Mouse (Mus musculus): Measurements from ENCODE around the gene Them5. TPM values are rescaled to one million over a fixed set of nuclear protein-coding genes. Genes with fewer than 3 reads are reported as not detected.

The Them5 gene
- polyA plus RNA-seq, 2 experiments: not detected

GRCm38 (mm10) chr3:94342552-94342951 lies 653 bp downstream of the Them5 start:
- no peak overlapping the region for H3K27ac ChIP-seq
- H3K9me3 ChIP-seq (ENCODE audit: control insufficient read depth, low read length): no peaks in the 10 kb centered on the region
- H3K4me2 ChIP-seq (ENCODE audit: low read depth): no peak overlapping the region
- WGBS (ENCODE audit: insufficient replicate concordance): 26% methylated on average over 1 of the region's 1 CpGs
- no peak for ATAC-seq (ENCODE audit: insufficient read depth)
- no peak overlapping the region for H3K4me3 ChIP-seq (ENCODE audit: insufficient read depth in 1 of 2, low read depth in 2 of 2, low read length in 2 of 2)
- DNase-seq (ENCODE audit: low read depth in 3 of 3, low spot score in 3 of 3): no peak
- TF ChIP-seq CTCF (IDR thresholded peaks at IDR 0.05; ENCODE audit: low read depth): no peak
- no peak for TF ChIP-seq EP300 (IDR thresholded peaks at IDR 0.05; ENCODE audit: low read depth)
- H3K9ac ChIP-seq (replicated peaks): no peak overlapping the region
- no peaks in the 10 kb centered on the region for H3K4me1 ChIP-seq (replicated peaks; ENCODE audit: control insufficient read depth in 2 of 2, insufficient read depth in 2 of 2, low read length in 1 of 2)
- no peaks in the 10 kb centered on the region for H3K36me3 ChIP-seq (replicated peaks; ENCODE audit: control insufficient read depth, insufficient read depth, low read depth)
- no peaks in the 10 kb centered on the region for H3K27me3 ChIP-seq (ENCODE audit: control insufficient read depth, insufficient read depth, low read length)

GRCm38 (mm10) chr3:94344182-94344581 lies 2.3 kb downstream of the Them5 start:
- ATAC-seq (ENCODE audit: insufficient read depth): no peak

GRCm38 (mm10) chr3:94344897-94345296 lies 3.0 kb downstream of the Them5 start:
- Histone ChIP-seq H3K27ac (no peak overlapping the region), H3K4me2 (ENCODE audit: low read depth) (no peak overlapping the region), H3K9ac (replicated peaks) (no peak overlapping the region), H3K4me1 (replicated peaks; ENCODE audit: control insufficient read depth in 2 of 2, insufficient read depth in 2 of 2, low read length in 1 of 2) (no peaks in the 10 kb centered on the region), H3K27me3 (ENCODE audit: control insufficient read depth, insufficient read depth, low read length) (no peaks in the 10 kb centered on the region), H3K36me3 (replicated peaks; ENCODE audit: control insufficient read depth, insufficient read depth, low read depth) (no peaks in the 10 kb centered on the region), H3K4me3 (ENCODE audit: insufficient read depth in 1 of 2, low read depth in 2 of 2, low read length in 2 of 2) (no peak overlapping the region), H3K9me3 (ENCODE audit: control insufficient read depth, low read length) (no peaks in the 10 kb centered on the region)
- ATAC-seq (ENCODE audit: insufficient read depth) (no peak), DNase-seq (ENCODE audit: low read depth in 3 of 3, low spot score in 3 of 3) (no peak)
- TF ChIP-seq EP300 (IDR thresholded peaks at IDR 0.05; ENCODE audit: low read depth) (no peak), CTCF (IDR thresholded peaks at IDR 0.05; ENCODE audit: low read depth) (no peak)
- WGBS (ENCODE audit: insufficient replicate concordance): 60% methylated on average over 3 of the region's 3 CpGs

More at GRCm38 (mm10) chr3:94344182-94344581, 2.3 kb downstream of the Them5 start:
- TF ChIP-seq CTCF (IDR thresholded peaks at IDR 0.05; ENCODE audit: low read depth): no peak
- no peak for TF ChIP-seq EP300 (IDR thresholded peaks at IDR 0.05; ENCODE audit: low read depth)
- no peaks in the 10 kb centered on the region for H3K27me3 ChIP-seq (ENCODE audit: control insufficient read depth, insufficient read depth, low read length)
- DNase-seq (ENCODE audit: low read depth in 3 of 3, low spot score in 3 of 3): no peak
- no peaks in the 10 kb centered on the region for H3K9me3 ChIP-seq (ENCODE audit: control insufficient read depth, low read length)
- no peaks in the 10 kb centered on the region for H3K4me1 ChIP-seq (replicated peaks; ENCODE audit: control insufficient read depth in 2 of 2, insufficient read depth in 2 of 2, low read length in 1 of 2)
- no peak overlapping the region for H3K27ac ChIP-seq
- H3K4me2 ChIP-seq (ENCODE audit: low read depth): no peak overlapping the region
- WGBS (ENCODE audit: insufficient replicate concordance): 67% methylated on average over 2 of the region's 2 CpGs
- no peak overlapping the region for H3K9ac ChIP-seq (replicated peaks)
- H3K4me3 ChIP-seq (ENCODE audit: insufficient read depth in 1 of 2, low read depth in 2 of 2, low read length in 2 of 2): no peak overlapping the region
- no peaks in the 10 kb centered on the region for H3K36me3 ChIP-seq (replicated peaks; ENCODE audit: control insufficient read depth, insufficient read depth, low read depth)

GRCm38 (mm10) chr3:94348146-94348545 lies 6.2 kb downstream of the Them5 start:
- Histone ChIP-seq H3K4me3 (ENCODE audit: insufficient read depth in 1 of 2, low read depth in 2 of 2, low read length in 2 of 2) (no peak overlapping the region), H3K36me3 (replicated peaks; ENCODE audit: control insufficient read depth, insufficient read depth, low read depth) (no peaks in the 10 kb centered on the region), H3K4me1 (replicated peaks; ENCODE audit: control insufficient read depth in 2 of 2, insufficient read depth in 2 of 2, low read length in 1 of 2) (no peaks in the 10 kb centered on the region), H3K9ac (replicated peaks) (no peak overlapping the region), H3K27ac (no peak overlapping the region), H3K27me3 (ENCODE audit: control insufficient read depth, insufficient read depth, low read length) (no peaks in the 10 kb centered on the region), H3K9me3 (ENCODE audit: control insufficient read depth, low read length) (no peaks in the 10 kb centered on the region), H3K4me2 (ENCODE audit: low read depth) (no peak overlapping the region)
- 38% methylated on average over 2 of the region's 2 CpGs for WGBS (ENCODE audit: insufficient replicate concordance)
- DNase-seq (ENCODE audit: low read depth in 3 of 3, low spot score in 3 of 3) (no peak), ATAC-seq (ENCODE audit: insufficient read depth) (no peak)
- TF ChIP-seq CTCF (IDR thresholded peaks at IDR 0.05; ENCODE audit: low read depth): no peak
- TF ChIP-seq EP300 (IDR thresholded peaks at IDR 0.05; ENCODE audit: low read depth): no peak

- peaks cover 29% of the 10 kb centered on the region for H3K27me3 ChIP-seq (ENCODE audit: control insufficient read depth, insufficient read depth, low read length)
- 3% methylated on average over 1 of the region's 1 CpGs for WGBS (ENCODE audit: insufficient replicate concordance)
- ATAC-seq (ENCODE audit: insufficient read depth): no peak
- no peaks in the 10 kb centered on the region for H3K4me1 ChIP-seq (replicated peaks; ENCODE audit: control insufficient read depth in 2 of 2, insufficient read depth in 2 of 2, low read length in 1 of 2)
- H3K4me2 ChIP-seq (ENCODE audit: low read depth): no peak overlapping the region
- H3K9me3 ChIP-seq (ENCODE audit: control insufficient read depth, low read length): no peaks in the 10 kb centered on the region
- H3K27ac ChIP-seq: no peak overlapping the region
- H3K36me3 ChIP-seq (replicated peaks; ENCODE audit: control insufficient read depth, insufficient read depth, low read depth): no peaks in the 10 kb centered on the region
- no peak for DNase-seq (ENCODE audit: low read depth in 3 of 3, low spot score in 3 of 3)
- no peak overlapping the region for H3K4me3 ChIP-seq (ENCODE audit: insufficient read depth in 1 of 2, low read depth in 2 of 2, low read length in 2 of 2)
- TF ChIP-seq EP300 (IDR thresholded peaks at IDR 0.05; ENCODE audit: low read depth): no peak
- TF ChIP-seq CTCF (IDR thresholded peaks at IDR 0.05; ENCODE audit: low read depth): no peak; the same call in 1 of the 2 replicates
- no peak overlapping the region for H3K9ac ChIP-seq (replicated peaks)
Observed at GRCm38 (mm10) chr3:94360812-94361211, 18.9 kb downstream of the Them5 start.

All from liver, embryonic 14.5 days (tissue).